Mouse (Mus musculus) kidney, embryonic 16.5 days (tissue): Measurements from ENCODE around the gene Mrpl54. TPM values are rescaled to one million over a fixed set of nuclear protein-coding genes. Genes with fewer than 3 reads are reported as not detected.

Experiments
- ATAC-seq: fragments of 200-750 bp; cut with Nextera tagmentation; 2 replicates; pipeline ENCODE4 v1.8.0; 2017; ENCODE audit warnings: moderate TSS enrichment; ENCODE audit not compliant: low FRiP score, low TSS enrichment
- H3K27ac ChIP-seq: fragments of 300-500 bp; sonication (generic); 2 replicates; pipeline ENCODE4 v1.5.1; 2014; ENCODE audit warnings: low read length
- H3K27me3 ChIP-seq: fragments of 300-500 bp; sonication (generic); 2 replicates; pipeline ENCODE4 v1.6.1; 2014; ENCODE audit warnings: low read length, control low read depth, mixed read lengths; ENCODE audit not compliant: insufficient read depth
- H3K36me3 ChIP-seq: fragments of 300-500 bp; sonication (generic); 2 replicates; pipeline ENCODE4 v1.6.1; 2014; ENCODE audit warnings: low read length, control low read depth, mixed read lengths; ENCODE audit not compliant: insufficient read depth
- H3K4me1 ChIP-seq: fragments of 300-500 bp; sonication (generic); 2 replicates; pipeline ENCODE4 v1.6.1; 2014; ENCODE audit warnings: low read length, control low read depth, mixed read lengths; ENCODE audit not compliant: insufficient read depth
- H3K4me2 ChIP-seq: fragments of 300-500 bp; sonication (generic); replicated peaks from 2 replicates; pipeline ENCODE4 v1.6.1; 2014; ENCODE audit warnings: low read depth, low read length
- H3K4me3 ChIP-seq: fragments of 300-500 bp; sonication (generic); 2 replicates; pipeline ENCODE4 v1.5.1; 2014; ENCODE audit warnings: mild to moderate bottlenecking, low read length
- H3K9ac ChIP-seq: fragments of 300-500 bp; sonication (generic); replicated peaks from 2 replicates; pipeline ENCODE4 v1.6.1; 2014; ENCODE audit warnings: low read length
- H3K9me3 ChIP-seq: fragments of 300-500 bp; sonication (generic); 2 replicates; pipeline ENCODE4 v1.6.1; 2016; ENCODE audit warnings: low read length, control low read depth
- WGBS: fragments of 180-500 bp; shearing (Covaris S2); extraction: QIAGEN DNeasy Blood & Tissue Kit; methylation state at CpG from one replicate; pipeline ENCODE4 v1.1.7; 2014; 5-methylcytosine and 5-hydroxymethylcytosine counted together
- polyA plus RNA-seq: library from polyadenylated mRNA; unstranded; fragments of >200 nt; fragmentation: Nextera tagmentation; extraction: Ambion mirVana; gene quantifications from 2 replicates; pipeline ENCODE4 v1.2.1, GENCODE M21; 2015

Gene Mrpl54
- polyA plus RNA-seq = 218 and 238 TPM in 2 replicates

DNA sequence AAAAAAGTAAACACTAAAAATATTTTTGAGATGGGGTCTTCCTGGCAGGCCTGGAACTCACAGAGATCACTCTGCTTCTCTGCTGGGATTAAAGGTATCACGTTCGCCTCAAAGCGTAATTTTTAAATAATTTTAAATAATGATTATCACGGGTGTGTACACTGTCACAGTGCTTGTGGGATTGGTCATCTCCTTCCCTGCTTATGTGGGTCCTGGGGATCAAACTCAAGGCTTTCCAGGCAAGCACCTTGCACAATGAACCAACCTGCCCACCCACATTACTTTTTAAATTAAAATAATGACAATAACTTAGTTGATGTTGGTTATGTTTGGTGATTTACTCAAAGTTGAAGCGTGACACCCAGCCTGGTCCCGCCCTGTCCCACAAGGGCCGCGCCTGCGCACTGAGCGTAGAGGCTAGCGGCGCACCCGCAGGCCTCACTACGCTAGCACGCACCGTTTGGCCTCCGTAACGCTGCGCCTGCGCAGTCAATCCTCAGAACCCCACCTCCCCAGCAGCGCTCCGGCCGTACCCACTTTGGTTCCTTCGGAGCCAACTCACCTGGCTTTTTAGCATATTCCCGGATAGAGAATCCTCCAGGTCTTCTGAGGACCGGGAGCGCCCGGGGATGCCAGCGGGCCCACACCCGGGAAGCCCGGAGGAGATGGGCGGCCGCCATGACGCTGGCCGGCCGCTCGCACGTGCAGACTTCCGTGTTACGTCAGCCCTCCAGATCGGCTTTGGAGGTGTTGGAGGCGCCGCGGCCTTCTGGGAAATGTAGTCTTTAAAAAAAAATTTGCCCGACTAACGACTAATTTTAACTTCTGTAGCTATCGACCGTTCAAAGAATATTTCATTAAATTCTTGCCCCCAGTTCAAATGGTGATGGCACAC lies at the start of gene Mrpl54, which contains the start of gene Apba3:
Gene Mrpl54, minus strand, starts transcription at position 724 of the 895 bp plus-strand sequence.
Gene Apba3, plus strand, starts transcription at position 750 of the 895 bp plus-strand sequence.
- WGBS = under 1% methylated on average over 48 of the region's 48 CpGs
- Histone ChIP-seq H3K27me3 (no peaks in the 10 kb centered on the region), H3K4me3 (peak within 1 kb of the TSS; percentile 90), H3K9me3 (no peaks in the 10 kb centered on the region), H3K9ac (peak within 1 kb of the TSS; percentile 92), H3K4me2 (peak within 1 kb of the TSS; percentile 84), H3K4me1 (peaks cover 17% of the 10 kb centered on the region), H3K36me3 (peaks cover 34% of the 10 kb centered on the region), H3K27ac (peak within 1 kb of the TSS; percentile 78)
- ATAC-seq = peak; percentile 94

DNA sequence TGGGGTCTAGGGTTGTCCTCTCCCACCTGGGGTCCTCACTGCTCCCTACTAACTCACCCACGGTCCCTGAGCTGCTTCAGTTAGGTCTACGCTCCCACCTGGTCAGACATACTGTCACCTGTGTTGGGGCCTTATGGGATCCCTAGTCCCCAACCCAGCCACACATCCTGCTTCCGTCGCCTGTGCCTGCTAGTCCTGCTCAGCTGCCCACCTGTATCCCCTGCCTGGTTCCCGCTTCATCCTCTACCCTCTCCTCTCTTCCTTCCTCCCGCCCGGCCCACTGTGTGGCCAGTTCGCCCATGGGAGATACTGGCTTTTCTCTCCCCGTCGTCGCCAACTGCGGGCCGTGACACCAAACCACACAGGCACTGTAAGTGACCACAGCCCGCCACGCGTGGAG lies 48.9 kb upstream of the Mrpl54 start:
- no peak overlapping the region for H3K4me3 ChIP-seq
- H3K9me3 ChIP-seq = no peaks in the 10 kb centered on the region
- H3K36me3 ChIP-seq = peaks cover 53% of the 10 kb centered on the region
- ATAC-seq = no peak
- H3K4me2 ChIP-seq = no peak overlapping the region
- H3K9ac ChIP-seq = no peak overlapping the region
- H3K27me3 ChIP-seq = no peaks in the 10 kb centered on the region
- H3K27ac ChIP-seq = no peak overlapping the region
- WGBS = 92% methylated on average over 16 of the region's 16 CpGs
- peaks cover 44% of the 10 kb centered on the region for H3K4me1 ChIP-seq

DNA sequence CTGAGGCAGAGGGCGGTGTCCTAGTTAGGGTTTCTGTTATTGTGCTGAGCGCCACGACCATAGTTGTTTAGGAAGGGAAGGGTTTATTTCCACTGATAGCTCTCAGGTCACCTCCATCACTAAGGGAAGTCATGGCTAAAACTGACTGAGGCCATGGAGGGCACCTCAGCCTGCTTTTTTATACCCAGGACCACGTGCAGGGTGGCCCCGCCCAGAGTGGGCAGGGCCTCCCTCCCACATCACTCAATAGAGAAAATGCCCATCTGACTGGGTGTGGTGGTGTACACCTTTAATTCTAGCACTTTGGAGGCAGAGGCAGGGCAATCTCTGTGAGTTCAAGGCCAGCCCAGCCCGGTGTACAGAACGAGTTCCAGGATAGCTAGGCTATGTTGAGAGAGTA lies 47.5 kb upstream of the Mrpl54 start:
- H3K9me3 ChIP-seq = no peaks in the 10 kb centered on the region
- H3K4me2 ChIP-seq = no peak overlapping the region
- no peaks in the 10 kb centered on the region for H3K27me3 ChIP-seq
- no peak overlapping the region for H3K9ac ChIP-seq
- no peak for ATAC-seq
- H3K4me1 ChIP-seq = peaks cover 38% of the 10 kb centered on the region
- H3K4me3 ChIP-seq = no peak overlapping the region
- H3K27ac ChIP-seq = no peak overlapping the region
- 80% methylated on average over 7 of the region's 7 CpGs for WGBS
- peaks cover 66% of the 10 kb centered on the region for H3K36me3 ChIP-seq

DNA sequence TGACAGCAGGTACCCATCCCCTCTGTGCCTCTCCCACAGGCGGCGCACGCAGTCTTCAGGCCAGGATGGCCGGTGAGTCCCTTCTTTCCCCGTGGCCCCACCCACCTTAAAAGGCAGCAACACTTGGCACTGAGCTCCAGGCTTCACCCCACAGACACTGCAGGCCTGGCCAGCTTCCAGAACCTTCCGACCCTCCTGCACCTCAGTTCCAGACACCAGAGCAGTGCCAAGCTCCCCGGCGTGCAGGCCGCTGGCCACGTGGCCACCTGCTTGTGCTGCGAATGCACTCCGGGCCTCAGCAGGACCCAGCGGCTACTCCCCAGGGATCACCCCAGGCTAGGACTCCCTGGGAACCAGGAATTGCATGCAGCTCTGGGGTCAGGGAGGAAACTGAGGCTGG lies 46.8 kb upstream of the Mrpl54 start:
- Histone ChIP-seq H3K9ac (no peak overlapping the region), H3K4me1 (peaks cover 34% of the 10 kb centered on the region), H3K4me3 (no peak overlapping the region), H3K27me3 (no peaks in the 10 kb centered on the region), H3K9me3 (no peaks in the 10 kb centered on the region), H3K4me2 (no peak overlapping the region), H3K36me3 (peaks cover 73% of the 10 kb centered on the region), H3K27ac (no peak overlapping the region)
- 94% methylated on average over 13 of the region's 13 CpGs for WGBS
- no peak for ATAC-seq

DNA sequence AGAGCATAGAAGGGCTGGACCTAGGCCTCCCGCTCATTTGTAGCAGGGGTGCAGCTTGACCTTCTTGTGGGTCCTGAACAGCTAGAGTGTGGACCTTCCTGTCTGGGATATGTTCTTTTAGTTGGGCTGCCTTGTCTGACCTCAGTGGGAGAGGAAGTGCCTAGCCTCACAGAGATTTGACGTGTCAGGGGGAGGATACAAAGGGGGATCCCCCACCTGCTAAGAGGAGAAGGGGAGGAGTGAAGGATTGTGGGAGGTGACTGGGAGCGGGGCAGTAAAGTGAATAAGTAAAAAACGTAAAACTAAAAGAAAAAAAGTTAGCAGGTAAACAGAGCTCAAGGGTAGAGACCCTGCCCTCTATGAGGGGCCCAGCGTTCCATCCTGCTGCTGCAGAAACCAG lies 42.8 kb upstream of the Mrpl54 start:
- Histone ChIP-seq H3K36me3 (peaks cover 87% of the 10 kb centered on the region), H3K27me3 (no peaks in the 10 kb centered on the region), H3K4me3 (no peak overlapping the region), H3K9ac (no peak overlapping the region), H3K4me2 (no peak overlapping the region), H3K9me3 (no peaks in the 10 kb centered on the region), H3K4me1 (peaks cover 18% of the 10 kb centered on the region), H3K27ac (no peak overlapping the region)
- WGBS = 80% methylated on average over 5 of the region's 5 CpGs
- ATAC-seq = no peak

DNA sequence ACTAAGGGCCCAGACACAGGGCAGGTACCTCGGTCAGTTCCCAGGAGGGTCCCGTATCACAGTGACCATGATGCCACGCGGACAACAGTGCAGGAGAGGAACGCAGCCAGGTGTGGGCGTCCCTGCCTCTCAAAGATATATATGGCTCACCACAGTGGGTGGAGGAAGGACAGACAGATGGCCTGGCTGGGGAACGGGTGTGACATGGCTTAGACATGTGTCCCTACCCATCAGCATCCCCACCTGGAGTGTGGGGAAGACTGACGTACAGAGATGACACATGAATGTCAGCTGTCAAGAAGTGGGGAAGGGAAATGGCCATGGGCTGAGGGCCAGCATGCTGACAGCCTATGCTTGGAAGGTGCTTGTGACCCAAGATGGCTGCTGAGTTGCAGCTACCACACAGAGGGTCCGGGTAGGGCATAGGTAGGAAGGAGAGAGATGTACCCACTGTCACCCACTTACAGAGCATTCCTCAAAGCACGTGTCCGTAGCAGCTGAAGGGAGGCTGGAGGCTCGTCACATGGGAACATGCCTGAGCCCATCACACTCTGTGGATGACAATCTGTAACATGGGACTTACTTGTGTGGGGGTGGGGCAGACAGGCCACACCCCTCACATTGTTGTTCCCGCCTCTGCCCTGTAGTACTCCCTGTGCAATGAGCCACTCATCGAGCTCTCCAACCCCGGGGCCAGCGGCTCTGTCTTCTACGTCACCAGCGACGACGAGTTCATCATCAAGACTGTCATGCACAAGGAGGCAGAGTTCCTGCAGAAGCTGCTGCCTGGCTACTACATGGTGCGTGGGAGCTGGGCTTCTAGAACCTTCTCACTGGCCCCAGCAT lies 40.3 kb upstream of the Mrpl54 start:
- Histone ChIP-seq H3K9ac (no peak overlapping the region), H3K4me1 (peaks cover 32% of the 10 kb centered on the region), H3K27ac (no peak overlapping the region), H3K9me3 (no peaks in the 10 kb centered on the region), H3K27me3 (no peaks in the 10 kb centered on the region), H3K36me3 (peaks cover 64% of the 10 kb centered on the region), H3K4me2 (no peak overlapping the region), H3K4me3 (no peak overlapping the region)
- 93% methylated on average over 21 of the region's 21 CpGs for WGBS
- no peak for ATAC-seq

DNA sequence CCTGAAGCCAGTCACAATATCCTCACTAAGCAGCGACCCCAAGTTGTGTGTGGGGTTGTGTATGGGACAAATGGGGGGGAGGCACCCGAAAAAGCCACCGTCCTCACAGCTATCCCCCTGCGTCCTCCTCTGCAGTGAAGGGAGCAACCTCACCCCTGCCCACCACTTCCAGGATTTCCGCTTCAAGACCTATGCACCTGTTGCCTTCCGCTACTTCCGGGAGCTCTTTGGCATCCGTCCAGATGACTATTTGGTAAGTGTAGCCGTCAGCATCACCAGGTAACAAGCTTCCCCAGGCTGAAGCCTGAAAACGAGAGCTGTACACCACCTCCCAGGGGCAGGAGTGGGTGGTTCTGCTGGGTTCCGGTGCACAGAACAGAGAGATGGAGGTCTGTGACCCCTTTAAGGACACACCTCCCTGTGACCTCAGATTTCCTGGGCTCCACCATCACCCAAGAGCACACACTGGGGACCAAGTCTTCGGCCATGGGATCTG lies 39.5 kb upstream of the Mrpl54 start:
- Histone ChIP-seq H3K9me3 (no peaks in the 10 kb centered on the region), H3K27ac (no peak overlapping the region), H3K9ac (no peak overlapping the region), H3K4me1 (peaks cover 37% of the 10 kb centered on the region), H3K36me3 (peaks cover 55% of the 10 kb centered on the region), H3K4me2 (no peak overlapping the region), H3K27me3 (no peaks in the 10 kb centered on the region), H3K4me3 (no peak overlapping the region)
- 90% methylated on average over 12 of the region's 12 CpGs for WGBS
- ATAC-seq = no peak

DNA sequence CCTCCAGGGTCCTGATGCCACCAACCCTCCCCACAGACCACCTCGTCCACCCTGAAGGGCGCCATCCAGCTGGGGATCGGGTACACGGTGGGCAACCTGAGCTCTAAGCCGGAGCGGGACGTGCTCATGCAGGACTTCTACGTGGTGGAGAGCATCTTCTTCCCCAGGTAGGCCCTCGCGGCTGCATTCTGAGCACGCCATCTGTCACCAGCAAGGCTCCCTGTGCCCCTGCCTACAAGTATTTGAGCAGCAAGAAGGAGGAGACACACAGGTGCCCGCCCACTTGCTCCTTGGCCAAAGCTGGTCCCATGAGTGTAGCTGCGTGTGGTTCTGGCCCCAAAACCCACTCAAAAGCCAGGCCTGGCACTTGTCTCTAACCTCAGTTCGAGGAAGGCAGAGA lies 38.9 kb upstream of the Mrpl54 start:
- no peaks in the 10 kb centered on the region for H3K27me3 ChIP-seq
- H3K36me3 ChIP-seq = peaks cover 50% of the 10 kb centered on the region
- H3K27ac ChIP-seq = no peak overlapping the region
- no peak for ATAC-seq
- no peak overlapping the region for H3K4me2 ChIP-seq
- WGBS = 91% methylated on average over 14 of the region's 14 CpGs
- peaks cover 43% of the 10 kb centered on the region for H3K4me1 ChIP-seq
- no peaks in the 10 kb centered on the region for H3K9me3 ChIP-seq
- no peak overlapping the region for H3K4me3 ChIP-seq
- no peak overlapping the region for H3K9ac ChIP-seq

DNA sequence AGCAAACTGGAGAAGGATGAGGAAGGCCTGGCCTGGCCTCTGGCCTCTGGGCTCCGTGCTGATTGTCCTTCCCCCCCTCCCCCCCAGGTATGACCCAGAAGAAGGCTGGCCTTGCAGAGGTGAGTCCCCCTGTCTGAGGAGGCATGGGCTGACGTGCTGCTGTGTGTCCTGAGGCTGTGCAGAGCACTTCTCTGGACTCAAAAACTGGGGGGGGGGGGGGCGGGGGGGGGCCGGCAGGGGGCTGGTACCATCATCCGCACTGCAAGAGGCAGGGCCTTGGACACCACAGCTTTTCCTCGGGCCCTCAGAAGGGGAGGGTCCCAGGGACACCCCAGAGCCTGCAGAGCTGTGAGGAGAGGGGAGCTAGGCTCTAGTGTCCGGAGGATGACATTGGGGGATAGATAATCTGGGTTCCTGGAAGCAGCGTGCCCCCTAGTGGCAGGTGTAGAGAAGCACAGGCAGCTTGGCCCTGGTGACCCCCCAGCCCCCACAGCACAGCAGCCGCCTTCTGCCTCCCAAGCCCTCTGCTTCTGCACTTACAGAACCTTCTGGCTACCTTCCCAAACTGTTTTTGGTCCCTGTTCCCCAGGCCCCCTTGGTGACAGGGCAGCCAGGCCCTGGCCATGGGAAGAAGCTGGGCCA lies 38.0 kb upstream of the Mrpl54 start:
- Histone ChIP-seq H3K27me3 (no peaks in the 10 kb centered on the region), H3K4me3 (no peak overlapping the region), H3K9ac (0 out of 2 replicates have a peak overlapping the region, but pooled peaks have one; percentile 25), H3K27ac (no peak overlapping the region), H3K4me1 (peaks cover 52% of the 10 kb centered on the region), H3K9me3 (no peaks in the 10 kb centered on the region), H3K36me3 (peaks cover 40% of the 10 kb centered on the region), H3K4me2 (no peak overlapping the region)
- 16% methylated on average over 8 of the region's 9 CpGs for WGBS
- ATAC-seq = no peak
